Comparison of ENCODE assay signal across 1 mouse cellular context in the genomic region with DNA sequence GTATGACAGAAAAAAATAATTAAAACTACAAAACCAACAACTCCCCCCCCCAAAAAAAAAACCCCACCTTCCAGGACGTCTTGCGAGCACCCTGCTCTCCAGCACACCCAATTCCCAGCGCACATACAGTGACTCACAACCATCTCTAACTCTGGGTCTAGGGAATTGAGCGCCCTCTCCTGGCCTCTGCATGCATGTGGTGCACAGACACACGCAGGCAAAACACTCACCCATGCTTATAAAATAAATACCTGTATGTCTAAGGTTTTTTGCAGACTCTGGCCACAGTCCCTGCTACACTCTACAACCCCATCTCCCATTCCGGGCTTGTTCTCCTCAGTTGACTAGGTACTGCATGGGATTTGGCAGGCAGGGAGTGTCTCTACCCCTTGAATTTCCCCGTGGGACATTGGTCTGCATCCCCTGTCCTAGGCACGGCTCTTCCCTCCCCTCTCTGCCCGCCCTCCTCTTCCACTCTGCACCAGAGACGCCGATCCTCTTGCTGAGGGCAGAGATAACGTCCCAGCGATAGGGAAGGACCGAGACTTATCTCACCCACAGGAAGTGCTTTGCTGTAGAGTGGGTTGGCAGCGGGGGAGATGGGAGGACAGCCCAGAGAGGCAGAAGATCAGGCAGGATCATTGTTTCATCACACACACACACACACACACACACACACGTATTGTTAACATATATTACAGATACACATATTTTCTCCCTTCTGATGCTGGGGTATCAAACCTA.
TF ChIP-seq lines count a peak whose summit lies in the region.

No protein-coding gene starts in this region.

TF ChIP-seq in MEL, 35 proteins besides CTCF, POLR2A, EP300 and RAD21:
- TF ChIP-seq USF2 (IDR thresholded peaks at IDR 0.05; ENCODE audit: borderline replicate concordance in 1 of 2, insufficient read depth in 1 of 2, low read depth in 1 of 2, low read length in 2 of 2) (no peak), TCF12 (IDR thresholded peaks at IDR 0.05; ENCODE audit: low read depth, low read length) (peak; percentile 87), KAT2A (conservative IDR thresholded peaks at IDR 0.05; ENCODE audit: low read depth, low read length) (no peak), USF1 (IDR thresholded peaks at IDR 0.05; ENCODE audit: low read depth, low read length) (no peak), ZC3H11A (IDR thresholded peaks at IDR 0.05; ENCODE audit: low read depth, low read length) (no peak), CHD2 (IDR thresholded peaks at IDR 0.05; ENCODE audit: low read length) (no peak), ETS1 (IDR thresholded peaks at IDR 0.05; ENCODE audit: low read depth, low read length) (peak; percentile 81), POLR2AphosphoS2 (IDR thresholded peaks at IDR 0.05; ENCODE audit: low read length) (no peak), MAZ (IDR thresholded peaks at IDR 0.05; ENCODE audit: low read depth, low read length) (peak; percentile 91; the same call in 1 of the 2 replicates), E2F4 (IDR thresholded peaks at IDR 0.05; ENCODE audit: borderline replicate concordance, low read depth, low read length) (no peak), TBP (IDR thresholded peaks at IDR 0.05; ENCODE audit: low read depth, low read length) (peak; percentile 47), HCFC1 (IDR thresholded peaks at IDR 0.05; ENCODE audit: low read depth, low read length) (peak; percentile 61; the same call in 1 of the 2 replicates), ZNF384 (IDR thresholded peaks at IDR 0.05; ENCODE audit: low read depth, low read length) (no peak; the same call in 1 of the 2 replicates), JUND (IDR thresholded peaks at IDR 0.05; ENCODE audit: low read depth, low read length) (no peak), MYC (IDR thresholded peaks at IDR 0.05; ENCODE audit: low read depth, low read length) (peak; percentile 63; the same call in 1 of the 2 replicates), MAFK (IDR thresholded peaks at IDR 0.05; ENCODE audit: borderline replicate concordance, low read depth, low read length) (no peak), SMC3 (IDR thresholded peaks at IDR 0.05; ENCODE audit: low read depth, low read length) (peak; percentile 55), MAX (IDR thresholded peaks at IDR 0.05; ENCODE audit: low read length) (0 out of 2 replicates have a peak, but pooled peaks have one; percentile 45), MYB (IDR thresholded peaks at IDR 0.05; ENCODE audit: low read depth, low read length) (no peak; the same call in 1 of the 2 replicates), CHD1 (IDR thresholded peaks at IDR 0.05; ENCODE audit: low read depth, low read length) (no peak), ELF1 (IDR thresholded peaks at IDR 0.05; ENCODE audit: low read depth, low read length) (peak; percentile 72), UBTF (IDR thresholded peaks at IDR 0.05; ENCODE audit: borderline replicate concordance, insufficient read depth, low read depth, low read length) (no peak), MEF2A (IDR thresholded peaks at IDR 0.05; ENCODE audit: extremely low read depth, insufficient replicate concordance, low read depth, low read length, poor library complexity, severe bottlenecking) (no peak; the same call in 1 of the 2 replicates), GATA1 (IDR thresholded peaks at IDR 0.05; ENCODE audit: low read depth, low read length) (peak; percentile 94), ZMIZ1 (IDR thresholded peaks at IDR 0.05; ENCODE audit: low read depth, low read length) (no peak), GABPA (IDR thresholded peaks at IDR 0.05; ENCODE audit: low read depth, low read length) (no peak), NELFE (IDR thresholded peaks at IDR 0.05; ENCODE audit: low read depth, low read length) (no peak), BHLHE40 (IDR thresholded peaks at IDR 0.05; ENCODE audit: borderline replicate concordance, low read depth, low read length) (no peak), NRF1 (IDR thresholded peaks at IDR 0.05; ENCODE audit: insufficient read depth, low read depth, low read length, poor library complexity, severe bottlenecking) (no peak; the same call in 1 of the 2 replicates), POLR2AphosphoS5 (IDR thresholded peaks at IDR 0.05; ENCODE audit: borderline replicate concordance, low read depth, low read length) (no peak), TAL1 (IDR thresholded peaks at IDR 0.05; ENCODE audit: low read length) (peak; percentile 48), ZKSCAN1 (IDR thresholded peaks at IDR 0.05; ENCODE audit: low read depth, low read length) (no peak), MXI1 (IDR thresholded peaks at IDR 0.05; ENCODE audit: low read depth, low read length) (peak; percentile 48; the same call in 1 of the 2 replicates), SIN3A (IDR thresholded peaks at IDR 0.05; ENCODE audit: low read length) (peak; percentile 85), RCOR1 (IDR thresholded peaks at IDR 0.05; ENCODE audit: low read depth, low read length) (peak; percentile 94)
